Mouse (Mus musculus) intestine, postnatal 0 days (tissue): Measurements from ENCODE around the gene Mllt1. TPM values are rescaled to one million over a fixed set of nuclear protein-coding genes. Genes with fewer than 3 reads are reported as not detected.

Experiments
- ATAC-seq: fragments of 200-750 bp; cut with Nextera tagmentation; 2 replicates; pipeline ENCODE4 v1.8.0; 2017; ENCODE audit warnings: mild to moderate bottlenecking, moderate TSS enrichment, moderate library complexity
- H3K27ac ChIP-seq: fragments of 300-500 bp; sonication (generic); 2 replicates; pipeline ENCODE4 v1.5.1; 2014; ENCODE audit warnings: mild to moderate bottlenecking, low read depth, low read length, moderate library complexity
- H3K27me3 ChIP-seq: fragments of 300-500 bp; sonication (generic); replicated peaks from 2 replicates; pipeline ENCODE4 v1.6.1; 2014; ENCODE audit warnings: low read length, mixed read lengths; ENCODE audit not compliant: control insufficient read depth, insufficient read depth
- H3K36me3 ChIP-seq: fragments of 300-500 bp; sonication (generic); 2 replicates; pipeline ENCODE4 v1.6.1; 2014; ENCODE audit warnings: mild to moderate bottlenecking, moderate library complexity; ENCODE audit not compliant: control insufficient read depth, insufficient read depth
- H3K4me1 ChIP-seq: fragments of 300-500 bp; sonication (generic); replicated peaks from 2 replicates; pipeline ENCODE4 v1.6.1; 2014; ENCODE audit warnings: antibody characterized with exemption, low read length, mixed read lengths; ENCODE audit not compliant: control insufficient read depth, insufficient read depth
- H3K4me2 ChIP-seq: fragments of 300-500 bp; sonication (generic); replicated peaks from 2 replicates; pipeline ENCODE4 v1.6.1; 2014; ENCODE audit warnings: low read depth, mild to moderate bottlenecking, moderate library complexity
- H3K4me3 ChIP-seq: fragments of 300-500 bp; sonication (generic); 2 replicates; pipeline ENCODE4 v1.5.1; 2014; ENCODE audit warnings: low read depth, low read length
- H3K9ac ChIP-seq: fragments of 300-500 bp; sonication (generic); 2 replicates; pipeline ENCODE4 v1.6.1; 2014; ENCODE audit warnings: mild to moderate bottlenecking, low read depth, low read length
- H3K9me3 ChIP-seq: fragments of 300-500 bp; sonication (generic); 2 replicates; pipeline ENCODE4 v1.6.1; 2016; ENCODE audit warnings: mixed run types; ENCODE audit not compliant: control insufficient read depth
- CTCF ChIP-seq: sonication (generic); IDR thresholded peaks from 2 replicates; pipeline ENCODE4 v1.5.1; 2016; ENCODE audit warnings: low read depth, mild to moderate bottlenecking, control low read depth, antibody characterized with exemption, moderate library complexity
- WGBS: fragments of 180-500 bp; shearing (Covaris S2); extraction: QIAGEN DNeasy Blood & Tissue Kit; methylation state at CpG from one replicate; pipeline ENCODE4 v1.1.7; 2014; 5-methylcytosine and 5-hydroxymethylcytosine counted together
- polyA plus RNA-seq: library from polyadenylated mRNA; unstranded; fragments of >200 nt; fragmentation: Nextera tagmentation; extraction: Ambion mirVana; gene quantifications from 2 replicates; pipeline ENCODE4 v1.2.1, GENCODE M21; 2015

Mllt1 gene
- polyA plus RNA-seq, 1 experiment from 2014 or later = 10.5 TPM

DNA sequence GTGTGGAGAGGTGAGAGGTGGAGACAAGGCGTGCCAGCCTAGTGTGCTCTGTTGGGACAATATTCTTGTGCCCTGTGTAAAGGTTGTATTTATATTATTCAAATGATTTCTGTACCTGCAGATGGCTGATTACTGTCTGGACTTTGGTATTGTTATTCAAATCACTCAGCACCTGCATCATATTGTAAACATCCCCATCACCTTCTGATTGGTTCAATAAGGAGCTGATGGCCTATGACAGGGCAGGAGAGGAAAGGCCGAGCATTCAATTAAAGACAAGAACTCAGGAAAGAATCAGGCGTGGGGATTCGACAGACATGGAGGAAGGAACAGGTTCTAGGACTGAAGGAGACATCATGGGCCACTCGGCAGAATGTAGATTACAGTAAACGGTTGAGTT is 28.4 kb upstream of the Mllt1 start:
- Histone ChIP-seq H3K4me1 (no peaks in the 10 kb centered on the region), H3K27ac (no peak overlapping the region), H3K4me3 (no peak overlapping the region), H3K9ac (no peak overlapping the region), H3K27me3 (no peaks in the 10 kb centered on the region), H3K36me3 (no peaks in the 10 kb centered on the region), H3K4me2 (no peak overlapping the region), H3K9me3 (no peaks in the 10 kb centered on the region)
- TF ChIP-seq CTCF = no peak
- 49% methylated on average over 6 of the region's 6 CpGs for WGBS
- ATAC-seq = peak; percentile 95

DNA sequence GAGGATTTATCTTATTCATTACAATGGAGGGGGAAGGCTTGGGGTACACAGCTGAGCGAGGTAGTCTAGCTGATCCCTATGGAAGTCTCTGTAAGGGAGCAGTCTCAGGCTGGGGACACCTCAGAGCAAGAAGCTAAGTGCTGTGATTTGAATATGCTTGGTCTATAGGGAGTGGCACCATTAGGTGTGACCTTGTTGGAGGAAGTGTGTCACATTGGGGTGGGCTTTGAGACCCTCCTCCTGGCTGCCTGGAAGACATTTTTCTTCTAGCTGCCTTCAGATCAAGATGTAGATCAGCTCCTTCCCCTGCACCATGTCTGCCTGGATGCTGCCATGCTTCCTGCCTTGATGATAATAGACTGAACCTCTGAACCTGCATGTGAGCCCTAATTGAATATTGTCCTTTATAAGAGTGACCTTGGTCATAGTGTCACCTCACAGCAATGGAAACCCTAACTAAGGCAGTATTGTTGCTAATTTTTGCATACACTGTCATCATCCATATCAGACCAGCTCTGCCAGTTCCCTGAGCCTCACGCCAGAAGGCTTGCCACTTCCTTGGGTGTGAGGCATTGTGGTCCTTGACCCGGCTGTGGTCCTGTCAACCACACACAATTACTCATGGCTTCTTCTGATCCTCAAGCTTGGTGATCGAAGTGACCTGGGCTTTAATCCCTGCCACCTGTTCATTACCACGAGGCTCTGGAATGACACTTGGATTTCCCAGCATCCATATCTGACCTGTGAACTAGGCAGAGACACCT is 27.6 kb upstream of the Mllt1 start:
- WGBS = 71% methylated on average over 5 of the region's 5 CpGs
- no peak for TF ChIP-seq CTCF
- Histone ChIP-seq H3K4me3 (no peak overlapping the region), H3K36me3 (no peaks in the 10 kb centered on the region), H3K9ac (no peak overlapping the region), H3K9me3 (no peaks in the 10 kb centered on the region), H3K4me1 (no peaks in the 10 kb centered on the region), H3K27ac (no peak overlapping the region), H3K4me2 (no peak overlapping the region), H3K27me3 (no peaks in the 10 kb centered on the region)
- 0 out of 2 replicates have a peak, but pooled peaks have one; percentile 9 for ATAC-seq

DNA sequence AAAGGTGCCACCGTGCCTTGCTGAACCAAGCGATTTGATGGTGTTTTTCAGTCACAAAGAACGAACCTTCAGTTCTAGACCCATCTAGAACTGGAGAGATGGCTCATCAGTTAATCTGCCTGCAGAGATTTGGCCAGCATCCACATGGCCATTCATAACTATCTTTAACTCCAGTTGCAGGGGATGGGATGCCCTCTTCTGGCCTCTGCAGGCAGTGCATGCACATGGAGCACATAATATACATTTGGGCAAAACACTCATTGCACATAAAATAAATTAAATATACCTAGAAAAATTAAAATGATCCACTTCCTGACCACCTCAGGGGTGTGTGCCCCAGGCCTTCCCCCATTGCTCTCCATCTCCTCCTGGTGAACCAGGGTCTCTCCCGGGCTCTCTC is 26.7 kb upstream of the Mllt1 start:
- WGBS = 92% methylated on average over 4 of the region's 4 CpGs
- Histone ChIP-seq H3K4me2 (no peak overlapping the region), H3K27me3 (no peaks in the 10 kb centered on the region), H3K4me3 (no peak overlapping the region), H3K9ac (no peak overlapping the region), H3K27ac (no peak overlapping the region), H3K36me3 (no peaks in the 10 kb centered on the region), H3K4me1 (no peaks in the 10 kb centered on the region), H3K9me3 (no peaks in the 10 kb centered on the region)
- TF ChIP-seq CTCF = peak; percentile 36; the same call in 1 of the 2 replicates
- no peak for ATAC-seq

DNA sequence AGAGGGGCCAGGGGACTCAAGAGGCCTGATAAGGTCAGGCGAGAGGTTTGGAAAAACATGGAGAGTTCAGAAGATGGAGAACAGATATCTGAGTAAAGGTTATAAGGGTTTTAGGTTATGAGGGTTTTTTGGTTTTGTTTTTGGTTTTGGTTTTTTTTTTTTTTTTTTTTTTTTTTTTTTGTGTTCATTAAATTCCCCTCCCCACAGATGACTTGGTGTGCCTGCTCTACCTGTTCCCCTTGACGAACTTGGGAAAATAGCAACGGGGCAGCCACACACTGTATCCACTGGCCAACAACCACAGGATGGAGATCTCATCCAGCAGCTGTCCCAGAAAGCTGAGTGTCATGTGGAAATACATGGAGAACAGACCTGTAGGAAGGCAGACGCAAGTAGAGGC is 23.5 kb upstream of the Mllt1 start:
- Histone ChIP-seq H3K9ac (no peak overlapping the region), H3K36me3 (no peaks in the 10 kb centered on the region), H3K27ac (no peak overlapping the region), H3K4me1 (no peaks in the 10 kb centered on the region), H3K4me2 (no peak overlapping the region), H3K4me3 (no peak overlapping the region), H3K27me3 (no peaks in the 10 kb centered on the region), H3K9me3 (no peaks in the 10 kb centered on the region)
- WGBS = 77% methylated on average over 4 of the region's 4 CpGs
- no peak for TF ChIP-seq CTCF
- ATAC-seq = no peak

DNA sequence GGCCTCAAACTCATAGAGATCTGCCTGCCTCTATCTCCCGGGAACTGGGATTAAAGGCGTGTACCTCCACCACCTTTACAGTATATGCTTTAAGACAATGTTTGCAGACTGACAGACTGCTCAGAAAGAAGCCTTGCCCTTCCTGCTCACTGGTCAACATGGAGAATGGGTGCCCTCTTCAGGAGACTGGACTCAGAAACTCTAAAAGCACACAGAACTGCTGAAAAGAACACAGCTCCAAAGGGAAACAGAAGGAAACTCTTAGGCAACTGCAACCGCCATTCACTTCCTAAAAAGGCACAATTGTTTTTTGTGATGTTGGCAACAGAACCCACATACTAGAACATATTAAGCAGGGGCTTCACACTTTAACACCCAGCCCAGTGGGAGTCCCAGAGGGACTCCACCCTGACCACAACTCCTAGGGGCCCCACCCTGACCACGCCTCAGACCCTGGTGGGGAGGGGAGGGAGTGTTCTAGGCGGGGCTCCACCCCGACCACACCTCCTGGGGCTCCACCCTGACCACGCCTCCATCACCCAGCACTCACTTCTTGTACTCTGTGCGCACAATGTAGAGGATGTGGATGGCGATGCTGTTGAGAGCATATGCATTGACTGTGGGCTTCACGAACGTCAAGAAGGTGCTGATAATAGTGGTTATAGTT is 22.7 kb upstream of the Mllt1 start:
- Histone ChIP-seq H3K27ac (no peak overlapping the region), H3K4me2 (no peak overlapping the region; the same call in 1 of the 2 replicates), H3K9ac (no peak overlapping the region), H3K4me3 (no peak overlapping the region), H3K9me3 (no peaks in the 10 kb centered on the region), H3K27me3 (no peaks in the 10 kb centered on the region), H3K4me1 (no peaks in the 10 kb centered on the region), H3K36me3 (no peaks in the 10 kb centered on the region)
- 26% methylated on average over 11 of the region's 11 CpGs for WGBS
- peak; percentile 52 for TF ChIP-seq CTCF
- peak; percentile 59; the same call in 1 of the 2 replicates for ATAC-seq

DNA sequence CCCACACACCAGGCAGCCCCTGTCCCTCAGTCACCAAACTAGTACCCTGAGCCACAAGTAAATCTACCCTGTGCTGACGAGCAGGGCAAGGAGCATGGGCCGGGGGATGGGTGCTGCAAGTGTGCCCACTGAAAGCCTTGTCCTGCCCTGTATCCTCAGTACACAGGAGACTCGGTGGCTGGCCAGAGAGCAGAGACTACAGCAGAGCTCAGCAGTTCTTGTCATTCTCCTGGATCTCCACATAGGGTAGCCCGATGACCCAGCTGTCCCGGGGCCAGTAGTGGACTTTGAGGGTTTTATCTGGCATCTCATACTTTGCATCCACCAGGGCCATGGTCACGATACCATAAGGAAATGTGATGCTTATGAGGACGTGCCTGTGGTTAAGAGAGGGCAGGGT is 19.7 kb upstream of the Mllt1 start:
- 87% methylated on average over 7 of the region's 7 CpGs for WGBS
- Histone ChIP-seq H3K9me3 (no peaks in the 10 kb centered on the region), H3K4me1 (no peaks in the 10 kb centered on the region), H3K36me3 (no peaks in the 10 kb centered on the region), H3K27me3 (no peaks in the 10 kb centered on the region), H3K27ac (no peak overlapping the region), H3K4me3 (no peak overlapping the region), H3K4me2 (no peak overlapping the region), H3K9ac (no peak overlapping the region)
- no peak for TF ChIP-seq CTCF
- no peak for ATAC-seq
